Mouse (Mus musculus) olfactory bulb, adult 2 months (tissue): Measurements from ENCODE around the gene P3h3. TPM values are rescaled to one million over a fixed set of nuclear protein-coding genes. Genes with fewer than 3 reads are reported as not detected.

Source experiments
- H3K27ac ChIP-seq: fragments of 200-500 bp; 2 replicates; pipeline ENCODE4 v1.5.1; 2012; ENCODE audit warnings: low read depth, low read length; ENCODE audit not compliant: insufficient read depth
- H3K4me1 ChIP-seq: fragments of 200-500 bp; 2 replicates; pipeline ENCODE4 v1.6.1; 2012; ENCODE audit warnings: low read length; ENCODE audit not compliant: control insufficient read depth, insufficient read depth
- H3K4me3 ChIP-seq: fragments of 200-500 bp; 2 replicates; pipeline ENCODE4 v1.5.1; 2012; ENCODE audit warnings: mild to moderate bottlenecking, low read depth, low read length, moderate library complexity; ENCODE audit not compliant: insufficient read depth
- CTCF ChIP-seq: fragments of 200-500 bp; IDR thresholded peaks from 2 replicates; pipeline ENCODE4 v1.5.1; 2012; ENCODE audit warnings: low read depth, mild to moderate bottlenecking, low read length, moderate library complexity; ENCODE audit not compliant: insufficient read depth
- POLR2A ChIP-seq: fragments of 200-500 bp; IDR thresholded peaks from 2 replicates; pipeline ENCODE4 v1.6.1; 2012; ENCODE audit warnings: mild to moderate bottlenecking, low read depth, low read length, moderate library complexity; ENCODE audit not compliant: insufficient read depth
- WGBS: fragments of 180-500 bp; shearing (Covaris S2); methylation state at CpG from one replicate; pipeline ENCODE4 v1.1.7; 2018; 5-methylcytosine and 5-hydroxymethylcytosine counted together
- polyA plus RNA-seq: library from polyadenylated mRNA; stranded (reverse); fragments of >200 nt; gene quantifications from 2 replicates; pipeline ENCODE4 v1.2.4, GENCODE M21; 2012; ENCODE audit warnings: low replicate concordance; ENCODE audit not compliant: missing spikeins, insufficient read depth, insufficient read length

P3h3 gene
- polyA plus RNA-seq, 1 experiment, result not detected

DNA sequence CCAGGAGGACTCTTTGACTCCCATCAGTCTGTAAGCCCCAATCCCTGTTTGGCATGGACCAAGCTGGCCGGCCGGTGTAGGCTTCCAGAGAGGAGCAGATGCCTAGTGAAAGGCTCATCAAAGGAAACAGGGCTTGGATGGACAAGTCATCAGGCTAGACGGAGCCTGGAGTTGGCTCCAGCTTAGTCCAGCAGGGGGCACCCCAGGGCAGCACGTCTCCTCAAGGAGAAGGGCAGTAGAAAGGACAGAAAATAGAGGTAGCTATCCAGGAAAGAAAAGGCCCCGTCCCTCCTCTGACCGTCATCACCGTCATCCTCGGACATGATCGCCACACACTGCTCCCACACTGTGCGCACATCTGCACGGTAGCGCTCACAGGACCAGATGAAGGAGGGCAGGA is 2.2 kb upstream of the P3h3 start:
- Histone ChIP-seq H3K4me3 (peak overlapping the region; percentile 15), H3K4me1 (peaks cover 53% of the 10 kb centered on the region), H3K27ac (peak overlapping the region; percentile 76)
- TF ChIP-seq POLR2A (no peak), CTCF (peak; percentile 80)
- WGBS, result 5% methylated on average over 12 of the region's 12 CpGs

DNA sequence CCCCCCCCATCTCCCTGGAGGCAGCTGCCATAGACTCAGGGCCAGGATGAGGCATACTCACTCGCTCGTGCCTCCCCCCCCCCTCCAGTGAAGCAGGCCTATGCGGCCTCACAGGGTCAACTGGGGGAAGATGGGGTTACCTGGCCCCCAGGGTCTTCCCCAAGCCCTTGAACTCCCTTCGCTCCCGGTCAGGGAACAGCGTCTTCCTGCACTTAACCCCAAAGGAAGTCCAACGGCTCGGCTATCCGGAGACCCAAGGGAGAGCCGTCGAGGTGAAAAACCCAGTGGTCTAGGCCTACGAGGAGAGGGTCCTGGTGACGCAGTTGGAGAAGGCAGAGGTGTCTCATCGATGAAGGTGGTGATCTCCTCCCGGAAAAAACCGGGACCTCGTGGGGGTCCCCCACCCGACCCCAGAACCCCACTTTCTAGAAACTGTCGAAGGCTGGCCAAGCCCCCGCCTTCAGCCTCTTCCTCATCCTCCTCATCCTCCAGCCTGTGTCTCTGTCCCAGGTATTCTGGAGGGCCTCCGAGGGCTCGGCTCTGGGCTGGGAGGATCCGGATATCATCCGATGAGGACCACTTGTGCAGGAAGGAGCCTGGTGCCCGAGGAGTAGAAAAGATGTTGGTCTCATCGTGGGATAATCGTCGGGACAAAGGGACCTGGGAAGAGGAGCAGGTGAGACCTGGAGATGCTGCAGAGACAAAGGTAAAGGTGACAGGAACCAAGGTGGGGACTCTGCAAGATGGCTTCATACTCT is 1.2 kb upstream of the P3h3 start:
- Histone ChIP-seq H3K27ac (no peak overlapping the region), H3K4me3 (no peak overlapping the region), H3K4me1 (peaks cover 52% of the 10 kb centered on the region)
- TF ChIP-seq CTCF (no peak), POLR2A (no peak)
- WGBS, result 77% methylated on average over 28 of the region's 28 CpGs

DNA sequence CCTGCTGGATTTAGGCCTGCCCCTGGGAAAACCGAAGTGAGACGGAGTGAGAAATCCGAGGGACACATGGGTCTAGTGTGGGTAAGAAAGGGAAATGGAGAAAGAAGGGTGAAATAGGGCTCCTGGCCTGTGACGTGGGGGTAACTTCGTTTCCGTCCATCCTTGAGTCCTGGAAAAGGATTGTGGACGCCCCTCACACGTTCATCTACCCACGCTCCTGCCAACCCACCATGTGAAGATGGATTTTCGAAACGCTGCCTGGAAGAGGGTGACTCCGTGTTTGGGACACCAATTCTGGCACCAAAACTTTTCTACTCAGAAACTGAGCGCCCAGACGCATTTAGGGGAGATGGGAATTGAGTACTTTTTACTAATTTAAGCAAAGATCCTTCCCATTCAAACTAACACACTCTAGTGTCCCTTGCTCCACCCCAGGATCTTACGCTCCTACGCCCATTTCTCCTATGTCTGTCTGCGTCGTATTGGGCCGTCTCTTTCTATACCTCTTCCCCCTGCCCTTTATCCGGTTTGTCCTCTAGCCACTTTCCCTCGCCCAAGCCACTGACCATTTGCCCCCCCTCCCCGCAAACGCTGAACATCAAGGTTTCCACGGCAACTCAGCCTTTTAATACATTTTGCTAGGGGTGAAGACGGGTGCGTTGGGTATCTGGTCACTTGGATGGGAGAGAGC is 433 bp upstream of the P3h3 start:
- Histone ChIP-seq H3K27ac (no peak overlapping the region), H3K4me1 (peaks cover 52% of the 10 kb centered on the region), H3K4me3 (peak overlapping the region; percentile 61)
- no peak for TF ChIP-seq POLR2A
- TF ChIP-seq CTCF, result no peak
- WGBS, result 16% methylated on average over 26 of the region's 26 CpGs

DNA sequence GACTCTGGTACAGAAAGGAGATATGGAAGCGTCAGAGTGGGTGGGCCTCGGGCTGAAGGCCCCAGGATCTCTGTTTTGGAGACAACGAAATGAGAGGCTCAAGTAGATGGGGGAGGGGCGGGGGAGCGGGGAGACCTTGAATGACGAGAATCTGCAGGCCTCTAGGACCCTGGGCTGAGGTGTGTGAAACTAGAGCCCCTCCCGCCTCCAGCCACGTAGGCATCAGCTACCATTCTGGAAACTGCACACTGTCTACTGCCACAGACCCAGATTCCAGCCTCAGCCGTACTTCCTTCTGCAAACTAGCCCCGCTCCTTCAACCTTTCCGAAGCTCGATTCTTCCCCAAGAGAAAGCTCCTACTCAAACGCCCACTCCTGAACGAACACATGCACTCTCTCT is 1.2 kb downstream of the P3h3 start:
- H3K4me1 ChIP-seq, result peaks cover 45% of the 10 kb centered on the region
- 8% methylated on average over 14 of the region's 14 CpGs for WGBS
- TF ChIP-seq POLR2A (no peak), CTCF (no peak)

DNA sequence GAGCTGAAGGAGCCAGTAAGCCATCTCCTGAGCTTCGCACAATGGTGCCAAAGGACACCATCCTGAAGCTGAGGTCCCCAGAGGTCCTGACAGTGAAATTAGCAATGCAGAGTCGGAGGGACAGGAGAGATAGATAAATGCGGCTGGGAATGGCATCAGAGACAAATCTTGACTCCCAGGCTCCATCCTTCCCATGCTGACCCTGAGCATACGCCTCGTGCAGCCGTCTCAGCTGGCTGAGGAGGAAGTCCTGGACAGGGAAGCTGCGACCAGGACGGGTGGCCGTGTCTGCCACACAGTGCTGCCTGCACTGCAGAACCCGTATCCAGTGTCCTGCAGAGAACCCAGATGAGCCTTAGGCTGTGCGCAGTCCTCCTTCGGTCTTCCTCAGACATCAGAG is 2.9 kb downstream of the P3h3 start:
- peaks cover 30% of the 10 kb centered on the region for H3K4me1 ChIP-seq
- 77% methylated on average over 12 of the region's 12 CpGs for WGBS
- TF ChIP-seq CTCF, result no peak
- TF ChIP-seq POLR2A, result no peak
- H3K27ac ChIP-seq, result no peak overlapping the region
- no peak overlapping the region for H3K4me3 ChIP-seq

More for the DNA sequence above, 1.2 kb downstream of the P3h3 start:
- Histone ChIP-seq H3K4me3 (peak overlapping the region; percentile 61), H3K27ac (peak overlapping the region; percentile 78)

DNA sequence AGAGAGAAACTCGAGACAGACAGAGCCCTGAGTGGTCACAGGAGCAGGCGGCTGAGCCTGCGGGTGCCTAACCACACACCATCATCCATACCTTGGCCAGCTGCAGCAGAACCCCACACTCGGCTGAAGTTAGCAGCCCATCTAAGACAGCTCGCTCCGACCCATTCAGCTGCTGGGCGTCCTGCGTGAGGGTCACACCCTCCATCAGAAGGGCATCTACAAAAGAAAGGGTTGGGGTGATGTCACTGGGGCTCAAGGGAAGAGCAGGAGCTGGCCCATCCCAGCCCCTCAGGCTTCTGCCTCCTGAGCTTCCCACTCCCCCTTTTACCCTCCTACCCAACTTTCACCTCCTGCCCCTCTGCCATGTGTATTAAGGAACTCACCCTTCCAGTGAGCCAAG is 7.0 kb downstream of the P3h3 start:
- H3K27ac ChIP-seq, result no peak overlapping the region
- H3K4me1 ChIP-seq, result 0 out of 2 replicates have a peak, but pooled peaks cover 4% of the 10 kb centered on the region
- 79% methylated on average over 8 of the region's 8 CpGs for WGBS
- TF ChIP-seq POLR2A, result no peak
- TF ChIP-seq CTCF, result no peak
- no peak overlapping the region for H3K4me3 ChIP-seq

DNA sequence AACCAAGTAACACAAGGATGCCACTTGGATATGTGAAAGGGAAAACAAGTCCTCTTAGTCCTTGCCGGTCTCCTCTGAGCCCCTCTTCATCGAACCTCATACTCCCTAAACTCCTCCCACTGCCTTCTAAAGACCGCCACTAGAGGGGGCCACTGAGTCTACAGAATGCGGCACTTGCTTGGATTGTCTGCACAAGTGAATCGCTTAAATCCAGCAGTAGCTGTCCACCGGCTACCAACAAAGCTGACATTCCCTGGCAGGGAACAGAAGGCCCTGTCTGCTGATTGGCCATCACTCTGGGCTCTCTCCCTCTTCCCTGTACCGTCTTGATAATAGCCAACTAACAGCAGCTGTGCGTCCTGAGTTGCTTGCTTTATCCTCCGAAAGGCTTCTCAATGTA is 10.2 kb downstream of the P3h3 start:
- Histone ChIP-seq H3K4me3 (no peak overlapping the region), H3K27ac (no peak overlapping the region), H3K4me1 (no peaks in the 10 kb centered on the region)
- 10% methylated on average over 9 of the region's 9 CpGs for WGBS
- TF ChIP-seq POLR2A, result no peak
- TF ChIP-seq CTCF, result peak; percentile 23; the same call in 1 of the 2 replicates

DNA sequence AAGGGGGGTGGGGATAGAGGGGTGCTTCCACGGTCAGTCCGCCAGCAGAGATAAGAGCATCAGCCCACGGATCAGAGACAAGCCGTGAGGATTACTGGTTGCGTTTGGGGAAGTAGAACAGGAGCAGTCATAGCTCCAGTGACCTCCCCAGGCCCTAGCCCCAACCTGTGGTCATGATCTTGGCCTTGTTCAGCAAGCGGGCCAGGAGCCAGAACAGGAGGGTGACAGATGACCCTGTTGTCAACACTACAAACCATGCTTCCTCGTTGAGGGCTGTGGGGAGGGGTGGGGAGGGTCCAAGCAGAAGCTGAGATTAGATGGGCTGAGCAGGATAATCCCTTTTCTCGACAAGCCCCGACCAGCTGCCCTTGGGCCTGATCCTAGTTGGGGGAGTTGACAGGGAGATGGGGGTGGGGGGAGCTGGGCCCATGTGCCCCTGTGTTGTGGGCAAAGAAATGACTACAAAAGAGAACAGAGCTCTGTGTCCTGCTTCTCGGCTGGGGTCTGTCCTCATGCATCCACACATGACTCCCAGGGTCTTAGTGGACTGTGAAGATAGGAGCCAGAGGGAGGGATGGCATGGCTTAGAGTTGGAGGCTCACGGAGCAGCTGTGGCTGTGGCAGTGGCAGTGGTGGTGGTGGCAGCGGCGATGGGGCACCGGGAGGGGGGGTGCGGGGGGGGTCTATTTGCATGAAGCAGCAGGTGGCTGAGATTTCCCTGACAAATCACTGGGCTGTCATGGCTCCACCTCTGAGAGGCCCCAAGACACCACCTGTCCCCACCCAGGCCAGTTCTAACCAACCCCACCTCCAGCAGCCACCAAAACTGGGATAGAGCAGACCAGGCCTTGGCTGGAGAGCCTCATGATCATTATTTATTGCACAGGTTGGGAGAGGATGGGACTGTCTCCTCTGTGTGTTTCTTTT is 17.0 kb downstream of the P3h3 start, which contains the start of gene Gnb3:
Gene Gnb3 (minus strand): TSS at position 35 of the 927 bp plus-strand sequence.
- H3K27ac ChIP-seq, result no peak within 1 kb of the TSS
- 42% methylated on average over 15 of the region's 15 CpGs for WGBS

DNA sequence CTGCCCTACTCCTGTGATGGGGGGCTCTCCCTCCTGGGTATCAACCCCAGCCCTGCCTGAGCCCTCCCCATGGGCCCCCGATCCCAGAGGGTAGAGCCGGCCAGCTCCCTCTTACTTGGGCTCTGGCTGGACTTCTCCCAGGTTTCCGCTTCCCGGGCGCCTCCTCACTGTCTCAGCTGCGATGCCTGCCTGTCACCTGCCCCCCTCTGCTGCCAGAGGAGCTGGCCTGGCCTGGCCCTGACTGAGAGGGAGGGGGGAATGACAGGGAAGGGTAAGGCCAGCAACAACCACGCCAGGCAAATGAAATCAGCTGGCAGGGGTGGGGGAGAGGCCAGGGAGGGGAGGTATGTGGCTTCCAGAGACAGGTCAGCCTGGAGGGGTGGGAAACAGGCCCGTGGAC is 17.7 kb downstream of the P3h3 start:
- TF ChIP-seq POLR2A, result no peak
- no peak for TF ChIP-seq CTCF
- Histone ChIP-seq H3K27ac (no peak overlapping the region), H3K4me3 (no peak overlapping the region), H3K4me1 (no peaks in the 10 kb centered on the region)
- 27% methylated on average over 8 of the region's 8 CpGs for WGBS

More for the DNA sequence above, 17.0 kb downstream of the P3h3 start, which contains the start of gene Gnb3:
- no peaks in the 10 kb centered on the region for H3K4me1 ChIP-seq
- TF ChIP-seq CTCF (no peak), POLR2A (no peak)
- no peak within 1 kb of the TSS for H3K4me3 ChIP-seq
